Mouse (Mus musculus) stomach, postnatal 0 days (tissue): Measurements from ENCODE around the gene Eps8.

Source experiments
- CTCF ChIP-seq: IDR thresholded peaks from 2 replicates; pipeline ENCODE4 v1.5.1; 2016; ENCODE audit warnings: antibody characterized with exemption, low read depth, mild to moderate bottlenecking, moderate library complexity
- EP300 ChIP-seq: optimal IDR thresholded peaks from 2 replicates; pipeline ENCODE3; 2016; ENCODE audit warnings: antibody characterized with exemption

- TF ChIP-seq CTCF (no peak), EP300 (no peak)
These were observed 33.0 kb upstream of the Eps8 start for GRCm38 (mm10) chr6:137687667-137688066.
